Mouse (Mus musculus): ENCODE measurements at regions not wholly inside any gene's neighbourhood (a gene's known extent, or its start where the extent isn't known, plus 50 kb on each side); places are given as distances from the start of the nearest gene placed in this dataset.

DNA sequence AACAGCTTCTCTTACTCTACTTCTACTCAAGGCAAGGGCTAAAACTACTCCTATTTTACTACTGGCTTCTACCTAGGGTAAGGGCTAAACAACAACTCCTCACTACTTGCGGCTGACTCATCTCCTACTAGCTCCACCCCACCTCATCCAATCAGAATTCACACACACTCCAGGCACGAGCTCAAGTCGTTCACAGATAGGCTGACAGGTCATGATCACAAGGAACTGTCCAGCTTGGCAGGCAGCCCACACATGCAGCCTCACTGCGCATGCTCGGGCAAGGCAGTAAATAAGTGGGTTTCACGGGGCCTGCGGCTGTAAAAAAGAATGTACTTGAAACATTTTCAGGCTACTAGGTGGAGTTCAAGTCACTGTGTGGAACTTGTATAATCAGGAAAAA, 197.6 kb downstream of the Ccdc50 start:
- DNase-seq (ENCODE audit: low spot score in 2 of 2) = no peak

GRCm38 (mm10) chr16:27609366-27609765, 220.7 kb downstream of the Ccdc50 start:
- peak in 1 of 2 experiments; percentile 5 for DNase-seq (ENCODE audit: low spot score in 2 of 2)

GRCm38 (mm10) chr16:27641306-27641705, 252.6 kb downstream of the Ccdc50 start:
- no peak for DNase-seq (ENCODE audit: low spot score in 2 of 2)

DNA sequence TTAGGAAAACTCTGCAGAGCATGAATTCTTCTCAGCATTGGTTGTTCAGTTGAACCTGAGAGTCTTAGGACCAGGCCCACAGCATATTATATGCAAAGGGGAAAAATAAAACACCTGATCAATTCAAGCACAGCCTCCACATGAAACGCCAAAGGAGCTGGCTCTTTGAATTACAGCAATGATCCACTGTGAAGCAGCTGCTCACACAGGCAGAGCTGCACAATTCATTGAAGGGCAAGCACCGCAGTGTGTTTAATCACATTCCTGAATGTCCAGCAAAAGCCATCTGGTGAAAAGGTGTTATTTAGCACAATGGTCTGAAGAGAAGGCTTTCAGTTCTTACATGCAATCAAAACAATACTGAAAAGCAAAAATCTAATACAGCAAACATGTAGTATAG, 289.6 kb downstream of the Ccdc50 start:
- DNase-seq (ENCODE audit: low spot score in 2 of 2) = no peak

- peak; percentile 36 to 52 for DNase-seq (ENCODE audit: low spot score in 2 of 2)
Measured at GRCm38 (mm10) chr16:27682926-27683325, 294.3 kb downstream of the Ccdc50 start.

DNA sequence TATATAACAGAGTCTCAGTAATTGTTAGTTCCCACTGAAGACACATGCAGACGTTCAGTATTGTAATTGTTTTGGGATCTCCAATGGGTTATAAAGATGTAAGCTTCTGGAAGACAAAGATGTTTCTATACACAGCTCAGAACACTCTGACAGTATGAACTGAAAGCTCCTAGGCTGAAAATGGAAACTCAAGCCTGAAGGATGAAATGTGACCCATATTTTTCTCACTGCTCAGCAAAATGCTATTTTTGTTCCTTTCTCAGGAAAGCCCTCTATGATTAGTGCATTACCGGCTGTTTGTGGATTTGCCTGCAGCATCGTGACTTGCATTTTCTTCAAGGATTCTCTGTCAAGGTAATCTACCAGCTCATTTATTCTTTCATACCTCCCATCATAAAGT, 295.2 kb downstream of the Ccdc50 start:
- DNase-seq (ENCODE audit: low spot score in 2 of 2) = peak; percentile 5 to 14

DNA sequence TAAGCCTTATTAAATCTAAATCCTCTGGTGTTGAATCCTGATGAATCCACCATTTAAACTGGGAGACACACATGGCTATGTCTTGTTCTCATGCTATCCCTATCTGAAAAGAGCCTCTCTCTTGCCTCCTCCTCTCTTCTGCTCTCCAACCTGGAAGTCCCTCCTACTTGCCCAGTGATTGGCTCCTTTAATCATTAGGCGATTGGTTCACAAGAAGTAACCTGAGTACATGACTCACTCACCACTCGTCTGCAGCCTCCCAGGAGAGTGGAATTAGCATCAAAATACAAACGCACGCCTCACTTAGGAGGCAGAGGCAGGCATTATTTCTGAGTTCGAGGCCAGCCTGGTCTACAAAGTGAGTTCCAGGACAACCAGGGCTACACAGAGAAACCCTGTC, 321.3 kb downstream of the Ccdc50 start:
- DNase-seq (ENCODE audit: low spot score in 2 of 2) = no peak

DNA sequence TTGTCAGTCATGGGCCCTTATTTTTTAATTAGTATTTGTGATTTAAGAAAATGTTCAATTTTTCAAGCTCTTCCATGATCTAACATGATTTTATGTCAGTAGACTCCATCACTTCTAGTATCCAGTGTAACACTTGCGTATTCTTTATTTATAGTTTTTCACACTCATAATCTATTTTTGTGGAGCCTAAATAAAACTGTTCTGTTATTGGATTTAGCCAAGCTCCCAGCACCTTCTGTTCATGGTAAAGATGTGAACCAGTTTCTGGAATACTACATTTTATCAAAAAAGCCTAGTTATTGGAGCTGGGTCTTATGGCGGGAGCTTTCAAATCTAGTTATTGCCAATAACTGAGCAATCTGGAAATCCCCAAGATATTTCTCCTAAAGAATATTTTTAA, 334.8 kb downstream of the Ccdc50 start:
- DNase-seq (ENCODE audit: low spot score in 2 of 2) = no peak
